Mouse (Mus musculus) urinary bladder, postnatal 4 days (tissue): ENCODE data around the gene Ttc12.

Experiments
- DNase-seq, 2 experiments: peaks; one replicate each; pipeline ENCODE4 v3.0.0; 2021 to 2022; ENCODE audit warnings: low spot score in 2 of 2

Gene Ttc12

GRCm38 (mm10) chr9:49490609-49491008 is 4.6 kb upstream of the Ttc12 start:
- peak in 1 of 2 experiments; percentile 49 for DNase-seq

- peak; percentile 76 to 87 for DNase-seq
Measured at GRCm38 (mm10) chr9:49488912-49489895, 3.2 kb upstream of the Ttc12 start.

DNA sequence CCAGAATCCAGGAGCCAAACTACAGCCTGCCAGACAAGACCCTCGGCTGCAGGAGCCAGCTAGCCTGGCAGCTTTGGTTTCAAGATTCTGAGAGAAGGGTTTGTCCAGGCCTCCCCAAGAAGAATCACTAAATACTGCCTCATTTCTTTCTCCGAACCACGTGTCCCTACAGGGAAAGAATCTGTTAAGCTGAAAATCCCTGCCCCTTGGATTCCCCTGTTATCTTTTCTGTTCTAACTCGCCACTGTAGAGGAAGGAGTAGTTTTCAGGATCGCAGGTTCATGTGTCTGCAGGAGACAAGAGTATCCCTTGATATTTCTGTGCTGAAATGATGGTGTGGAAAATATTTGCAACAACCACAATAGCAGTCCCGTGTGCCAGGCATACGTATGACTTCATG is 2.2 kb upstream of the Ttc12 start:
- peak in 1 of 2 experiments; percentile 53 for DNase-seq

GRCm38 (mm10) chr9:49487657-49487943 is 1.6 kb upstream of the Ttc12 start:
- peak in 1 of 2 experiments; percentile 22 for DNase-seq

GRCm38 (mm10) chr9:49486805-49487656 is 1.0 kb upstream of the Ttc12 start:
- peak in 1 of 2 experiments; percentile 20 for DNase-seq

DNA sequence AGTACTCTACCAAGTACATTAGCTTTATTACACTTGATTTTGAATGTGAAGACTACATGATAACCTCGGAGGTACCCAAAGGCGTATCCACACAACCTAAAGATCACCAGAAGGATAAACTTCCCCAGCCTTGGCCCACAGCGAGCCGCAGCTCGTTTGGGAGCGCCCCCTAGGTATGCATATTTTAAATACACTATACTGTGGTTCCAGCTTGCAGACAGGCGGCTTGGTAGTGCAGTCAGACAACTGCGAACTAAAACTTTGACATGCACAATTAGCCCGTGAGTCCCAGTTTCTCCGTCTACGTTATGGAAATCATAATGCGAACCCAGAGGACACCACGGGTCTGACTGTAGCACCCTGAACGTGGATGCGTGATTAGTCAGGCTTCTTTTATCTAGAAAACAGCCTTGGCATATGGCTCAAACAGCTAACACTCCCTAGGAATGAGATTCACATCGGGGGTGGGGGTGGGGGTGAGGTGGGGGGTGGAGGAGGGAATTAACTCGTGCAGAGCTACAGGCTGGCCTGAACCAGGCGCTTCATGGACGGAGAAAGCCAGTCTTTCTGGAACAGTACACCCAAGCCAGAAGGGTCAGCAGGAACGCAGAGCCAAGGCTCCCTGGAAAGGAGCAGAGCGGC is 654 bp downstream of the Ttc12 start:
- DNase-seq, result no peak

- no peak for DNase-seq
Measured at GRCm38 (mm10) chr9:49483316-49483715, 2.7 kb downstream of the Ttc12 start.

- peak in 1 of 2 experiments; percentile 52 for DNase-seq
Measured at GRCm38 (mm10) chr9:49472126-49472525, 13.9 kb downstream of the Ttc12 start.

DNA sequence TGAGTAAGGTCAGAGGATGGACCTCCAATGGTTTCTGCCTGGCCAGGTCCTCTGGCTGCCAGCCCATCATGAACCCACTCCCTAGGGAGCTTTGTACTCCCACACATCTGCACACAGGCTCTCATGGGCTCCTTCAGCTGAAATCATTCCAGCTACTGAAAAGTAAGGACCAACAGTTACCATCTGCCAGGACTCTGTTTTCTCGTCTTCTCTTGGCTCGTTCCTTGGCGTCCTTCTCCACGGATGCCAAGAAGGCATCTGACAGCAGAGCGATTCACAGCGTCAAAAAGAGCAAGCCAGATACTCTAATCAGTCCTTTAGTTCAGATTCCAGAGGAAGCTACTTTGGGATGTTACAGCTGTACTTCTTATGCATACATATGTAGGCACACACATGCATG is 15.1 kb downstream of the Ttc12 start:
- peak; percentile 13 to 40 for DNase-seq

DNA sequence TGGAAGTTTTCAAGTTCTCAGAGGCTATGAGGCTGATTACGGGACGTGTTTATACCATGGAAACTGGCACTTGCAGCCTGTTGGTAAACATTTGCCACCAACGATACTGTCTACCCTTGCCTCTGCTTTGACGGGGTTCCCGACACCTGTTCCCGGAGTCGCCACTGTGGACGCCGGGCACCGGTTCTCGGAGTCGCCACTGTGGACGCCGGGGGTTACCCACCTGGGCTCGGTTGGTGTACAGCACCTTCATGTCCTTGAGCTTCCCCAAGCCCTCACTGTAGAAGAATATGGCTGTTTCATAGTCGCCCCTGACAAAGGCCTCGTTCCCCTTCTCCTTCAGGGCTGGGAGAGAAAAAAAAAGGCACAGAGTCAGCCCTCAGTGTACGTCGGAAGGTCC is 16.0 kb downstream of the Ttc12 start:
- DNase-seq, result peak in 1 of 2 experiments; percentile 56

DNA sequence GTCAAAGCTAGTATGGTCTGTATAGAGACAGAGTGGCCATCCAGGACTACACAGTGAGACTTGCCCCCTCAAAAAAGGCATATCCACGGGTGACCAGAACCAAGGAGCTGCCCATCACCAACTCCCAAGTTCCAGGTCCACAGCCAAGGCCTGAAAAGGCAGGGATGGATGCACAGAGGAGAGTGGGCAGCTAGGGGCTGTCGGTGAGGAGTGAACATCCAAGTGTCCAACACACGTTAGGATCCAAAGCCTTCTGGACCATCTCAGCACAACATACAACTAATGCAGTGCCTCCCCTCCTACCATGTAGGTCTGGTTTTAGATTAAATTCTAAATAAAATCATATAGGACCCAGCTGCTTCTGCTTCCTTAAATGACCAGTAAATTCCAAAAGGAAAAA is 29.9 kb downstream of the Ttc12 start:
- DNase-seq, result peak in 1 of 2 experiments; percentile 54

GRCm38 (mm10) chr9:49452396-49452795 is 33.6 kb downstream of the Ttc12 start:
- no peak for DNase-seq

GRCm38 (mm10) chr9:49450491-49450890 is 35.5 kb downstream of the Ttc12 start:
- DNase-seq, result no peak

GRCm38 (mm10) chr9:49442621-49443020 is 43.4 kb downstream of the Ttc12 start:
- DNase-seq, result no peak

DNA sequence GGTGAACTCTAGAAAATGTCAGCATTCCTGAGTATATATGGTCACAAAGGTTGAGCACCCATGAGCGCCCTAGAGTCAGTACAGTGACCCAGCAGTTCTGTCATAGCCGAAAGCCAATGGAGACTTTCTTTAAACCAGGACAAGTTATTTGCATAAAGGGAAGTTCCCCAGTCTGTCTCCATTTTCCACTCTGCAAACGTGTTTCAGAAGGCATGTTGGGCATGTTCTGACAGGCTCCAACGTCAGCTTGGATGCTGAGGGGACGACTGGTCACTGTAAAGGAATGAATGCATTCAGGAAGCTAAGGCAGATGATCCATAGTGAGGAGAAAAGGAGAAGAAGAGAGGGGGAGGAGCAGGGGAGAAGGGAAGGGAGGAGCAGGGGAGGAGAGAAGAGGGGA is 58.5 kb downstream of the Ttc12 start:
- DNase-seq, result no peak

DNA sequence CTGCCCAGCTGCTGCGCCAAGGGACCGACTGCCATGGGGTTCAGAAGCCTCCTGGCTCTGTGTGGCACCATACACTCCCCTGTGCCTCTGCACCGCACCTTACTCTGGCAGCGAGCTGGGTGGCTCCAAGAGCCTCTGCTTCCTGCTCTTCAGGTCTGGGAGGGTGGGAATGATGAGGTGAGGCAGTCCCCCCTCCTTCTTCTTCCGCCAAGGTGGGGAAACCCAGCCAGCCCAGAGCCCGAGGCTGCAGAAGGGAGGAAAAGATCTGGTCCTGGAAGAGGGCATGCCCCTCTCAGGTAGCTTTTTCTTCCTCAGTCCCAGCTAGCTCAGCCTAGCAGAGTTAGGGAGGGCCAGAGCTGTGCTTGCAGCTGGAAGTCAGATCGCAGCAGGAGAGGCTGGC is 59.1 kb downstream of the Ttc12 start, which contains the start of gene Ankk1:
Gene Ankk1, minus strand, starts transcription at position 101 of the 400 bp plus-strand sequence.
- DNase-seq, result no peak

DNA sequence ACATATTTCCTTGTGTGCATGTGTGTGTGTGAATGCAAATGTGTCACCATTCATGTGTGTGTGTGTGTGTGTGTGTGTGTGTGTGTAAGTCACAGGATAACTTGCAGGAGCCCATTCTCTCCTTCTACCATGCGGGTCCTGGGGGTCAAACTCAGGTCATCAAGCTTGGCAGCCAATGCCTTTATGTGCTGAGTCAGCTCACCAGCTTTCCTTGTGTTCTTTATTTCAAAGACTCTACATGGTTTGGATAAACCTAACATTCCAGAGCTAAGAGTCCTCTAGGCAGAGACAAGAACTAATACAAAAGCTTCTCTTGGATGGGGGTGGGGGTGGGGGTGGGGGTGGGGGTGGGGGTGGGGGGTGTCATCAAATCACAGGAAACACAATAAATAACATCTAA is 60.4 kb downstream of the Ttc12 start:
- no peak for DNase-seq

- DNase-seq, result no peak
Measured at GRCm38 (mm10) chr9:49423866-49424265, 62.2 kb downstream of the Ttc12 start.

DNA sequence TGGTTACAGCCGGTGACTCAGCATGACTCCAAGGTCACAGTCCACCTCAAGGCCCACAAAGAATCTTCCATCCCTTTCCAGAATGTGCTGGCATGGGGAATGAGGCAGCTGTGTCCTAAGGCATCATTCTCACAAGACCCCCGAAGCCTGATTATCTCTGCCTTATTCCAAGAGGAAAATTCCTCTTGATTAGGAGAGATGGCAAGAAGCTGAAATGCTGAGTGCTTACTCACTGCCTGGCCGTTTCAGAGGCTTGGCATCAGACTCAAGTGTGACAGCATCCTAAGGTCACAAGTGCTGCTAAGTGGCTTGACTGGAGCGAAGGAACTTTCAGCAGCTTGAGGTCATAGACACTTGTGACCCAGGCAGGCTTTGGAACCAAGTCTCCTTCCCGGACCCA is 75.4 kb downstream of the Ttc12 start:
- DNase-seq, result no peak

GRCm38 (mm10) chr9:49407028-49407427 is 79.0 kb downstream of the Ttc12 start:
- no peak for DNase-seq

DNA sequence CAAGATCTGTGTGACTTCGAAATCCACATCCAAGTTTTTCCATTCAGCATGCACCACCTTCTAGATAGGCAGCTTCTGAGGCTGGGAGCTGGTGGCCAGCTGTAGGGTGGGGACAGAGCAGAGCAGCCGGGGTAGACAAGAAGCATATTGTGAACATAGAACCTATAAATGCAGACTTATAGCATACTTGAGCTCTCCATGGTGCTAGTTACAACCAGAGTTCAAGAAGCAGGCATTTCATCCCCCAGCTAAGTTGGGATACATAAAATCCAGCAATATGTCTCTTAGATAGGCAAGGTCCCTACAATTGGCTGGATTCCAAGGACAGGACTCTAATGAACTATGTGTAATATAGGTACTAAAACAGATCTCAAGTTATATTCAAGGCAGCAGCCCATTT is 82.3 kb downstream of the Ttc12 start:
- no peak for DNase-seq

GRCm38 (mm10) chr9:49396006-49396405 is 90.0 kb downstream of the Ttc12 start:
- no peak for DNase-seq
